Mouse (Mus musculus): ENCODE measurements around the gene Pi4k2b.

Pi4k2b gene

DNA sequence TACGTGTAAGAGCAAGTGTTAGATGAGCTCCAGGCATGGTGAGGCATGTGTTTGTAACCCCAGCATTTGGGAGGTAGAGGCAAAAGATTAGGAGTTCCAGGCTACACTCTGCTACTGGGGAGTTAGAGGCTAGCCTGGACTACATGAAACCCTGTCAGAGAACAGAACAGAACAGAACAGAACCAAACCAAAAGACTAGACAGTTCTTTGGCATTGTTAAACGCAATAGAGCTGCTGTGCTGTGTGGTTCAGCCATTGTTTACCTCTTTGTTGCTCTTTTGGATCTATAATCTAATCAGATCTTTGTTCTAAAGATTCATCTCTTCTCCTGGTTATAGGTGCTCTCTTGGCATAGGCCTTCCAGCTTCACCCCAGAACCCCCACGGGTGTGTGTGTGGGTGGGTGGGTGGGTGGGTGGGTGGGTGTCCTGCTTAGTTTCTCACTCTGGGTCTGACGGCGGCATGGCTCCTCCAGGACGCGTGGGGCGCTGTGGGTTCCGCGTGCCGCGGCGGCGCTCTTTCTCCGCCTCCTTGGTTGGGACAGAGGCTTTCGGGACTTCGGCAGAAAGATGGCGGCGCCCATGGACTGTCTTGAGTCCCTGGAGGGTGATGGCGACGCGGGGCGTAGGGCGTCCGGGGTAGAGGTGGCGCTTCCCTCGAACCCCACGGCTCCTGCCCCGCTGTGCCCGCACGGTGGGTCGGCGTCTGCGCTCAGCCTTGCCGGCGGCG, 41.3 kb downstream of the Pi4k2b start:
- DNase-seq, result peak; percentile 77

DNA sequence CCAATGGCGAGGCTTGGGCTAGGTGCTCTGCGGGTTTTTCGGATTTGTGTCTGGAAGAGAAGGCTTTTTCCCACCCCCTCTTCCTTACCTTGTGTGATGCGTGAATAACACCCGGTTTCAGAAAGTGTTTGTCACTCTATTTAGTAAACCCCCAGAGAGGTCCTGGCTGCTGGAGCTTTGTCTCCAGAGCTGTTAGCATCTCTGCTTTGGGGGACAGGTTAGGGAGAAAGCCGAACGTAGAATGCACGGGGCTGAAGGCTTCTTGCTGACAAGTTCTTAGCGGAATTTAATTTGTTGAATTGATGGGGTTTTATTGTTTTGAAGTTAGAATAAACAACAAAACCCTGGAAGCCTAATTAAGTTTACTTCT, 41.9 kb downstream of the Pi4k2b start:
- DNase-seq, result no peak

DNA sequence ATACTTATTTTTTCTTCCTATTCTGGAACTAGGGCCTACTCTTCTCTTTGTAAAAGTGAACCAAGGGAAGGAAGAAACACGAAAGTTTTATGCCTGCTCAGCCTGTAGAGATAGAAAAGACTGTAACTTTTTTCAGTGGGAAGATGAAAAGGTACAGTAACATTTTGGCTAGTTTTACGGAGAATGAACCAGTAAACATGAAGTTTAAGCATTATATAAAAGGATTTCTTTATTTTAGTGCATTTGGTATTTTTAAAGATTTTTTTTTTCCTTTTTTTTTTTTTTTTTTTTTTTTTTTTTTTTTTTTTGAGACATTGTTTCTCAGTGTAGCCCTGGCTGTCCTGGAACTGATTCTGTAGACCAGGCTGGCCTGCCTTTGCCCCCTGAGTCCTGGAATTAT, 42.6 kb downstream of the Pi4k2b start:
- DNase-seq, result no peak

DNA sequence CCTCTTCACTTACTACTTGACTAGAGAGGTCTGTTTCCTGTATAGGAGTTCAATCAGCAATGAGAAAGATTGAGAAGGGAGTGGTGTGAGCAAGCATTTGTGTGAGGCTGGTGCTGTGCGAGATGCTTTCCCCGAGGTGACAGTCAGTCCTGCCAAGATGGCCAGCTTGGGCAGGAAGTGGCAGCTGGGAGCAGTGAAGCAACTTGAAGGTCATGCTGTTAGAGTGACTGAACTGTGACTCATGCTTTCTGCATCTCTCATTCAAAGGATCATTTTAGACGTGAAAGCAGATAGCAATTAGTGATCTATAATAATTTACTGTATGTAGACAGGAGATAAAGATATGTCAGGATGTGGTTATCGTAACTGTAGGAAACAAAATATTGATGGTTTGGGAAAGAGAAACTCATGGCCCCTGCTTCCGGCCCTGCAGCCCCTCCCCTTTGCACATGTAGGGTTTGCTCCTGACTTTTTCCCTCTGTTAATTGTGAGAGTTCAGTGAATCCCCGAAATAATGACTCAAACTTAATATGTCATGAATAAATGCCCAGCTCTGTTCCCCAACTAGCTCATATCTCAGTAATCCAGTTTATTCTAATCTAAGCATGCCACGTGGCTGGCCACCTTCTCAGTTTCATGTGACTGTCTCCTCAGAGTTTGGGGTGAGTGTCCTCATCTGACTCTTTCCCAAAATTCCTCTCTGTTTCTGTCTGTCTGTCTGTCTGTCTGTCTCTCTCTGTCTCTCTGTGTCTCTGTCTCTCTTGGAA, 45.4 kb downstream of the Pi4k2b start:
- no peak for DNase-seq

DNA sequence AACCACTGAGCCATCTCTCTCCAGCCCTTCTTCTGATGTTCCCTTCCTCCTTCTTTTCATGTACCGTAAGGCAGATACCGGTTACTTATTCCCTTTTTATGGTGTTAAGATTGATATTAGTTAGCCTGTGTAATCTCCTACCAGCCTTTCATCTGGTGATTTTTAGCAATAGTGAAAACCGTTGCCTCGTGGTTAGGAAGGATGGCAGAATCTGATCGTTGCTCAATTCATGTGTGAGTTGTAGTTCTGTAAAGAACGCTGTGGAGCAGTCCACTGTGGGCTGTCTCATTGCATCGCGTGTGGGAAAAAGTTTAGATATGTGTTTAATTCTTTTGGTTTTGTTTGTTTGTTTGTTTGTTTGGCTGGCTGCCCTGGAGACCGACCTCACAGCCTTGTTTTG, 51.9 kb downstream of the Pi4k2b start:
- no peak for DNase-seq

DNA sequence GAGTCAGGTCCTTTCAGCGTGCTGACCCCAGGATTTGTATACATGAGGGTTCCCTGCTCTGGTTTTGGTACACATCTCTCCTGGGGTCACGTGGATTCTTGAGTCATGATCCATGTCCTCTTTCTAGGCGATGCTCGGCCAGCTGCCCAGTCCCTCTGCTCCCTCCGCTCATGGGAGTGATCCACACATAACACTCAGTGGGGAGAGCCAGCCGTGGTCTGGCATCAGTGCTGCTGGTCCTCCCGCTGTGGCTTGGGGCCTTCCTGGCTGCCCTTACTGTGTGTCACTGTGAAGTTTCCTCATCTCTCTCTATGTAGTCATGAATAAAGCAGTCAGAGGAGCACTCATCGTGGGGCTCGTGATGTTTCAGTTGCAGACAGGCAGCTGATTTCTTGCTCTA, 52.7 kb downstream of the Pi4k2b start:
- no peak for DNase-seq

DNA sequence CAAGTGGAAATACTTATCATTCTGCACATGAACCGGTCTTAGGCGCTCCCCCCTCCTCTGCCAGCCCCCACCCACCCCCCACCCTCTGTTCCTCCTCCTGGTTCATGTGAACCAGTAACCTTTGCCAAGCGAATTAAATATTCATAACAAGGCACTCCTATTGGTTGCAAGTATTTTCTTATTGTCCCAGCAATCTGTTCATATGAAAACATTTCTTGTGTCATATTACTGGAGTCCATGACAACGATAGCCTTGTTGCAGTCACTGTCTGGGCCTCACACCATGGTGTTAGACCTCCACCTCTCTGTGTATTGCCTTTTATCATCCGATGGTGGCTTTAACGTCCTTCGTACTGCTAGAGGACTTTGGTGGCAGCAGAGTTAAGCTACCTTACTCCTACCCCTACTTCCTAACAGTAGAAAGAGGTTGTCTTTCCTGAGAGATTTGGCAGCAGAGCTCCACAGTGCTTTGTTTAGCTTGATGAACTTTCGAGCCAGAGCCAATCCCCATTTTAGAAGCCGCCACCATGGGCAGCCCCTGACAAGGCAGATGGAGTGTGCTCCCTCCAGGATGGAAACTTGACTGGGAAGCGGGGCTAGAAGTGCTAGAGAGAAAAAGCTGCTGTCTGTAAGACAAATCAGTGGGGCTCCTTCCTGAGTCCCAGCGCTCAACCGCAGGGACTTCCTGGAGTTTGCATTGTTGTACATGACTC, 58.1 kb downstream of the Pi4k2b start:
- no peak for DNase-seq

DNA sequence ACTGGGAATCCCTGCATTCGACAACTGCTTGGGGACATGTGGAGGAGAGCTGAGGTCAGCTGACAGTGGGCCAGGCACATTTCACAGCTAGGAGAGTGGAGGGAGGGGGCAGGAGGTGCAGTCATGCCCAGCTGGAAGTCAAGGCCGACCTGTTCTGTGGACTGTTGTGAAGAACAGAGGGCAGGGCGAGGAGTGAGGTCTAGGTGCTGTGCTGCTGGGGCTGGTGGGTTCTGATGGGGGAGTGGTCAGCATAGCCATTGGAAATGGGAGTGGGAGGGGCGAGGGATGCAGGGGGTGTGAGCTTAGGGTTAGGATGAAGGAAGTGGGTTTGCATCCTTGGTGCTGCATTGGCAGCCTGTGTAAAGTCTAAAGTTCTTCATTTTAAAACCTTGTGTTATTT, 64.4 kb downstream of the Pi4k2b start:
- no peak for DNase-seq

DNA sequence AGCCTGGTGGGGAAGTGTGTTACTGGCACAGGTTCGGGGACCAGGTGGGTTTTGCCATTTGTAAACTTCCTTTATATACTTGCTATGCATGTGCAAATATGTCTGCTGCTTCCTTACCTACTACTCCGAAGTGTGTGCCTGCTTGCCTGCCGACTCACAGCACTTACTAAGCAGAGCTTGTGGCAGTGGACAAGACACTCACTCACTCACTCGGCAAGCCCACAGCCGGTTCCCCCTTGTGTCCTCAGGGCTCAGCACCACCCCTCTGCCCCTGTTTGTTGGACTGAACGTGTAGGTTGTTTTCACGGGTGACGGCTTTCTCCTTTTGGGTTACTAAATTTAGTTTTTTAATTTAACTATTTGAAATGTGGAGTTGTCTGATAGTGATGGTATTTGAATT, 65.0 kb downstream of the Pi4k2b start:
- DNase-seq, result no peak

DNA sequence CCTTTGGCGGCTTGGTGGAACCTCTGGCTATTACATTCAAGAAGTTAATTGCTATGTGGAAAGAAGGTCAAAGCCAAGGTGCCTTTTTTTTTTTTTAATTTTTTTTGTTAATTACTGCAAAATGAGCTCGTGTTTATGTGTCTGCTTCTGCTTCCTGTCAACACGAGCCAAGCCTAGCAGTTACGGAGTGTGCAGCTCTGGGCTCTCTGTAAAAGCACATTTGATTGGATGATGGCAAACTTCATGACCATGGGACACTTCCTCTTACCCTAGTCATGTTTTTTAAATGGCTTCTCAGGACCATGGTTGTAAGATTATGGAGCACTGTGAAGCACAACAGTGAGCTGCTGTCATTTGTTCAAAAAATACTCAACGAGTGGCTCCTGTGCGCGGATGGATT, 65.7 kb downstream of the Pi4k2b start:
- DNase-seq, result no peak

DNA sequence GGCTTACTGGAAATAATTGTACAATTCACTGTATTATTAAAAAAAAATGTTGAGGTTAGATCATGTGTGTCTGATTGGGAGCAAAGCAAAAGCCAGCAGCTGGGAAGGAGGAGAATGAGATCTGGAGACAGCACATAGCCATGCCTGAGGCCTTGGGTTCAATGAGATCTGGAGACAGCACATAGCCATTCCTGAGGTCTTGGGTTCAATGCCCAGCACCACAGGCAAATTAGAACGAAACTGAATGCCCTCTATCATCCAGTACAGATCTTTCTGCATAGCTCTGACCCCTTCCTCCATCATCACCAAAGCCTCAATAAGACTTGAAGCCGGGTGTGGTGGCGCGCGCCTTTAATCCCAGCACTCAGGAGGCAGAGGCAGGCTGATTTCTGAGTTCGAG, 69.1 kb downstream of the Pi4k2b start:
- no peak for DNase-seq

DNA sequence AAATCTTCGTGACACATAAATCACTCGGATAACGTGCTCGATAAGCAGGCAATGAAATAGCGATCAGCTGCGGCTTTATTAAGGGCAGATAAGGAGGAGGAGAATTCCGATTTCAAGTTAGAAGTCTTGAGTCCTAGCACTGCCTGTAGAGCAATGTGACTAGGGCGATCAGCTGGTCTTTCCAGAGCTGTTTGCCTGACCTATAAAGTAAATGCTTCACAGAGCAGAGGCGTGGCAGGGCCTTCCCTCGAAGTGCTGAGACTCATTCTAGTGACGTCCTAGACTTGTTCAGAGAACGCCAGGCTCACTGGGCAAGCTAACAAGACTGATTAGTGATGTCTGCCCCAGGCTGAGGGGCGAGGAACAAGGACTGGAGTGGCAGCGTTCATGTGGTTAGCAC, 69.7 kb downstream of the Pi4k2b start:
- DNase-seq, result no peak

DNA sequence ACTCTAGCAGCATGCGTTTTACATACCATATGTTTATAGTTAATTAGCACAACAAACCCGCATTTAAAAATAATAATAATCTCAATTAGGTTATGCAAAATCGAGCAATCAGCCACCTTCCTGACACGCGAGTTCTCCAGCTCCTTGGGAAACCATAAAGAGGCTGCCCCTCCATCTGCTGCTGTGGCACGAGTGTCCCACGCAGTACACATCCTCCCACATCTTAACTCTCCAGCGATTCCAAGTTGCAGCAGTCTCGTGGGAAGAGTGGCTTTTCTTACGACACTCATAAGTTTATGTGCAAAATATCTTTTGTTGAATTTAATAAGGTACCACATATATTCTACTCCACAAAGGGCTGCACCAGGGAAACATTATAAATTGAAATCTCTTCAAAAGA, 71.1 kb downstream of the Pi4k2b start:
- DNase-seq, result no peak

DNA sequence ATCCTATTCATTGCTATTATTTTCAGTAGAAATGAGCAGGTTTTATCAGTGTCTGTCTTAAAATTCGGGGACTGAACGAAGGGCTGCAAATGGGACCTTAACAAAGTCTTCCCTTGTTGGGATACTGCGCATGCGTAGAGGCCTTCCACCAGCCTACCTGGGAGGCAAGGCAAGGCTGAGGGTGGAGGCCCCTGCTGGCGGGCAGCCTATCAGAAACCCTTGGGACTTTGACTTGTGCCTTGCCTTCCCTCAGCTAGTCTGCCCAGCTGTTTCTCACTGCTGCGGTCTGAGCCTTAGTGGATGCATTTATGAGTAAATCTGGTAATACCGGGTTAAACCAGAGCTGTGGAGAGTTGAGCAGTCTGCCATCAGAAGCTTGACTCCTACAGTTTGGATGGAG, 71.9 kb downstream of the Pi4k2b start:
- no peak for DNase-seq

DNA sequence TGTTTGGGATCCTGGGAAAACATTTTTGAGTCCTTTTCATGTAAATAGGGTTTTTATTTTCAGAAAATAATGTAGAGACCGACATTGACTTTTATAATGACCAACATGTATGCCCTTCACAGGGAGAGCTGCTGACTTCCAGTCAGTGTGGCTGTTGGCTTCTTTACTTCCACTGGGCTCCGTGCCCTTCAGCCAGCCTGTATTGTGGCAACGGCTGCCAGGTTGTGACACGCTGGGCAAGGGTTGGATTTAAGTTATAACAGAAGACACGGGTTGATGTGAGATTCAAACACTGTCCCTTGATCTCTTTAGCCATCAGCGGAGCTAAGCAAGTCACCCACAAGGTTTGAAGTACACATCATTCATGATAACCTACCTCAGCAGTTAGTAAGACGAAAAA, 77.3 kb downstream of the Pi4k2b start:
- no peak for DNase-seq

Data from cerebellum, adult 11 months (tissue).